Mouse (Mus musculus) olfactory bulb, adult 2 months (tissue): ENCODE results near the gene Zmynd11. TPM values are rescaled to one million over a fixed set of nuclear protein-coding genes. Genes with fewer than 3 reads are reported as not detected.

ENCODE experiments used
- H3K27ac ChIP-seq: fragments of 200-500 bp; 2 replicates; pipeline ENCODE4 v1.5.1; 2012; ENCODE audit warnings: low read depth, low read length; ENCODE audit not compliant: insufficient read depth
- H3K4me1 ChIP-seq: fragments of 200-500 bp; 2 replicates; pipeline ENCODE4 v1.6.1; 2012; ENCODE audit warnings: low read length; ENCODE audit not compliant: control insufficient read depth, insufficient read depth
- H3K4me3 ChIP-seq: fragments of 200-500 bp; 2 replicates; pipeline ENCODE4 v1.5.1; 2012; ENCODE audit warnings: mild to moderate bottlenecking, low read depth, low read length, moderate library complexity; ENCODE audit not compliant: insufficient read depth
- CTCF ChIP-seq: fragments of 200-500 bp; IDR thresholded peaks from 2 replicates; pipeline ENCODE4 v1.5.1; 2012; ENCODE audit warnings: low read depth, mild to moderate bottlenecking, low read length, moderate library complexity; ENCODE audit not compliant: insufficient read depth
- POLR2A ChIP-seq: fragments of 200-500 bp; IDR thresholded peaks from 2 replicates; pipeline ENCODE4 v1.6.1; 2012; ENCODE audit warnings: mild to moderate bottlenecking, low read depth, low read length, moderate library complexity; ENCODE audit not compliant: insufficient read depth
- WGBS: fragments of 180-500 bp; shearing (Covaris S2); methylation state at CpG from one replicate; pipeline ENCODE4 v1.1.7; 2018; 5-methylcytosine and 5-hydroxymethylcytosine counted together
- polyA plus RNA-seq: library from polyadenylated mRNA; stranded (reverse); fragments of >200 nt; gene quantifications from 2 replicates; pipeline ENCODE4 v1.2.4, GENCODE M21; 2012; ENCODE audit warnings: low replicate concordance; ENCODE audit not compliant: missing spikeins, insufficient read depth, insufficient read length

Zmynd11 gene
- polyA plus RNA-seq, 1 experiment = 373 TPM

- Histone ChIP-seq H3K4me3 (no peak overlapping the region), H3K4me1 (no peaks in the 10 kb centered on the region), H3K27ac (no peak overlapping the region)
- TF ChIP-seq CTCF = no peak
- TF ChIP-seq POLR2A = no peak
- WGBS = 95% methylated on average over 4 of the region's 4 CpGs
Observed at GRCm38 (mm10) chr13:9695403-9695802, 69.7 kb downstream of the Zmynd11 start.

DNA sequence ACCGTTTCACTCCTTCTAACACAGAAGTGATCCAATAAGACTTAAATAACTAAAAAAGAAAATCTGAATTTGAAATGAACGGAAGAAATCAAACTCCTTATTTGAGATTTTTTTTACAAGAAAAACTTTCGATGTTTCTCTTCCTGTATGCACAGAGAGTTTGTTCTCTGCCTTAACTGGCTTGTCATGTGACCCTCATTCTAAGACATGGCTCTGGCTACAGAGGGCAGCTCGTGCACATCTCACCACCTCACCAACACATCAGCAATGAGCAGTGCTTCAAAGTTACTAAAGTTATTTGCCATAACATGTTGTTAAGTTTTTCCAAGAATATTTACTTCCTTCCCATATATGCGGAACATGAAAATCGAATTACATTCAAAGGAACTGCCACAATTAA is 70.5 kb downstream of the Zmynd11 start:
- TF ChIP-seq POLR2A = no peak
- no peak for TF ChIP-seq CTCF
- Histone ChIP-seq H3K27ac (no peak overlapping the region), H3K4me3 (no peak overlapping the region), H3K4me1 (no peaks in the 10 kb centered on the region)
- WGBS = 91% methylated on average over 6 of the region's 6 CpGs

GRCm38 (mm10) chr13:9692876-9693275 is 72.3 kb downstream of the Zmynd11 start:
- 91% methylated on average over 3 of the region's 3 CpGs for WGBS
- TF ChIP-seq POLR2A = no peak
- TF ChIP-seq CTCF = no peak
- H3K27ac ChIP-seq = no peak overlapping the region
- H3K4me3 ChIP-seq = no peak overlapping the region
- H3K4me1 ChIP-seq = no peaks in the 10 kb centered on the region

DNA sequence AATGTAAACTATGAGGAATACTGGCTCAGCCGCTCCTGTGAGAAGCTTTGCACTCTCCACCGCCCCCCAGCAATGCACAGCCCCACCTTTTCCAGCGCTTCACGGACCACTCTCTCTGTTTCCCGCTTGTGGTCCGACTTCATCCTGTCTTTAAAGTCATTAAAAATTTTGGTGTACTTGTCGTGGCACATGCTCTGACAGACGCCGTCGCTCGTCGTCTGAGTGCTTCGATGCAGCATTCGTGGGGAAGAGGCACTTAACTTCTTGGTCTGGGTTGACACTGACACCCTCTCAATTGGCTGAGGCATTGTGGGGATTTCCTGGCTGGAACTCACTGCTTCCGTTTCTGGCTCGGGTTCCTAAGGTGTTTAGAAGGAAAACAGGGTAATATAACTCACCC is 75.8 kb downstream of the Zmynd11 start:
- H3K4me1 ChIP-seq = no peaks in the 10 kb centered on the region
- no peak overlapping the region for H3K4me3 ChIP-seq
- TF ChIP-seq CTCF (no peak), POLR2A (no peak)
- WGBS = 88% methylated on average over 16 of the region's 16 CpGs
- H3K27ac ChIP-seq = no peak overlapping the region

DNA sequence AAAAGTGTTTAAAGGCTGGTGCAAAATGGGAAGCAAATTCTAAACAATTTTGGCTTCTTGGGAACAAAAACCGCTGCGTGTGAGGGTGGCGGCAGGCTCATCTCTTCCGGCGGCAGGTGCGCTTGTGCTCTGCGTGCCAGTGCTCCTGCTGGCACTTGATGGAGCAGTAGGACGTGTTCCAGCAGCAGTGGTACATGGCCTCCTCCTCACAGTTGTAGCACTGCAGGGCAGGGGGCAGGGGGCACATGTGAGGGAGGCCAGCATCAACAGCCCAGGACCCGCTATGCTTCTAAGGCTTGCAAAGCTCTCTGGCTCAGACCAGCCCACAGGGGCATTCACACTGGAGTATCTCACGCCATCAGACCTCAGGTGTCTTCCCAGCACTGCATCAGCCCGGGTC is 78.4 kb downstream of the Zmynd11 start:
- no peaks in the 10 kb centered on the region for H3K4me1 ChIP-seq
- 69% methylated on average over 11 of the region's 11 CpGs for WGBS
- TF ChIP-seq POLR2A (no peak), CTCF (no peak)
- no peak overlapping the region for H3K27ac ChIP-seq
- no peak overlapping the region for H3K4me3 ChIP-seq

DNA sequence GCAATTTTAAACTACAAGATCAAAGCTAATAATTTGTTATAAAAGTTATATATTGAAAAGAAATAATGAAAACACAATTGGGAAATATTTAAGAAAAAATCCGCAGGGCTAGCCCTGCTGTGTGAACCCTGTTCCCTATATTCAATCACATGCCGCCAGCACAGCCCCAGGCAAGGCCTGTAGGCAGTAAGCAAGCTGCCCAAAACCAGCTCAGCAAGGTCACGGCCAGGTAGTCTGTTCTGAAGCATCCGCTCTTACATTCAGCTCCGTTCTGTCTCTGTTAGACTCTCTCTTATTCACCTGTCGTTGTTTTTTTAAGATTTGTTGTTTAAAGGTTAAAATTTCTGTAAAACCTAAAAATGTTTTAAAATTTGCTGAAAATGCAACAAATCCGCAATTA is 78.9 kb downstream of the Zmynd11 start:
- WGBS = 92% methylated on average over 7 of the region's 7 CpGs
- Histone ChIP-seq H3K27ac (no peak overlapping the region), H3K4me1 (no peaks in the 10 kb centered on the region), H3K4me3 (no peak overlapping the region)
- TF ChIP-seq POLR2A = no peak
- TF ChIP-seq CTCF = no peak

DNA sequence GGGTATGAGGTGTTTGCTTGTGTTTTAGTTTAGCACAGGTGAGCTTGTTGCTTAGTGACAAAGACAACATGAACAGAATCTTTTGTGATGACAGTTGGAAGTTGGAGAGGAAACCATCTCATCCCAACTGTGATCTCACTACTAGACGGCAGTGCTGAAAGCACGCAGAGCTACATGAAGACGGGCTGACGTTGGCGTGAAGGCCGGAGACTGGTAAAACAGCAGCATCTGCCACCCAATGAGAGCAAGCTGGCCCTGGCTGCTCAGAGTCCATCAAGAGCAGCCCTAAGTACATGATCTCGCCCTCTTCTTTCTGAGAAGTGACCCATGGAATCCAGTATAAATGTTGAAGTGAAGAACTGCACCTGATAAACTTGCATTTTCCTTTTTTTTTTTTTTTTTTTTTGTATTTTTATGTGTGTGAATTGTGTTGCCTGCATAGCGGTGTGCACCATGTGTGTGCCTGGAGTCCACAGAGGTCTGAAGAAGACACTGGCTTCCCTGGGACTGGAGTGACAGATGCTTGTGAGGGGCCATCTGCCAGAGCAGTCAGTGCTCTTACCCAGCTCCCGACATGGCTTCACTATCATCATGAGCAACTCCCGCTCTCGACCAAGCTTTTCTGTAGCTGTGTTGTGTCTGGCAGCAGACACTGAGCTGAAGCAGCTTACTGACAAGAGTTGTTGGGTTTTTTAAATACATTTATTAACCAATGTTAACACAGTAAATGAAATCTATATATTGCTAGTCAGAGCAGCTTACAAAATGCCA is 80.8 kb downstream of the Zmynd11 start:
- Histone ChIP-seq H3K4me3 (no peak overlapping the region), H3K4me1 (no peaks in the 10 kb centered on the region), H3K27ac (no peak overlapping the region)
- 92% methylated on average over 11 of the region's 11 CpGs for WGBS
- no peak for TF ChIP-seq CTCF
- no peak for TF ChIP-seq POLR2A

GRCm38 (mm10) chr13:9683280-9683679 is 81.8 kb downstream of the Zmynd11 start:
- Histone ChIP-seq H3K4me3 (no peak overlapping the region), H3K27ac (no peak overlapping the region), H3K4me1 (no peaks in the 10 kb centered on the region)
- WGBS = 80% methylated on average over 4 of the region's 4 CpGs
- TF ChIP-seq POLR2A = no peak
- no peak for TF ChIP-seq CTCF

GRCm38 (mm10) chr13:9681492-9681891 is 83.6 kb downstream of the Zmynd11 start:
- WGBS = 93% methylated on average over 3 of the region's 3 CpGs
- Histone ChIP-seq H3K27ac (no peak overlapping the region), H3K4me1 (no peaks in the 10 kb centered on the region), H3K4me3 (no peak overlapping the region)
- TF ChIP-seq CTCF (no peak), POLR2A (no peak)
